Mouse (Mus musculus): ENCODE measurements around the gene Stxbp3. TPM values are rescaled to one million over a fixed set of nuclear protein-coding genes. Genes with fewer than 3 reads are reported as not detected.
"Not testable (repeated sequence)": the region's sequence is repeated elsewhere in the genome, so short reads cannot be mapped to it uniquely, and the experiment has no call there.

Gene Stxbp3
- polyA plus RNA-seq, 1 experiment from 2014 or later = 23.1 TPM

DNA sequence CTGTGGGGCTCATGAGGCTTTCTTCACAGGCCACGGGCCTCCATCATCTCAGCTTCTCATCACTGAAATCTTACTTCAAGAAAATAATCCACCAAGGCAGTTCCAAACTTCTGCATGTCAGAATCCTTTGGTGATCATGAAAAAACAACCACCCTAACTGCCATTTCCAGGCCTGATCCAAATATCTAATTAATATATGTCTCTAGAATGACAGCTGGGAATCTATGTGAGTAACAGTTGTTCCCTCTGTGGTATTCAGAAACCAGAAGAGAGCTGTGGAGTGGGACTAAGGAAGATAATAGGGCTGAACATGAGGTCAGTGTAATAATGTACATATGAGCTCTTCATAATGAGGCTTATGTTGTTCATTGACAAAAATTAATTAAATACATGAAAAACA is 12.9 kb upstream of the Stxbp3 start:
- H3K4me3 ChIP-seq = no peak overlapping the region
- H3K36me3 ChIP-seq (replicated peaks) = no peaks in the 10 kb centered on the region
- 0 out of 2 replicates have a peak, but pooled peaks cover 6% of the 10 kb centered on the region for H3K27me3 ChIP-seq (replicated peaks; ENCODE audit: low read depth, poor library complexity, severe bottlenecking)
- DNase-seq (ENCODE audit: low spot score) = no peak
- WGBS = 81% methylated on average over 1 of the region's 1 CpGs
- peaks cover 26% of the 10 kb centered on the region for H3K4me1 ChIP-seq
- no peaks in the 10 kb centered on the region for H3K9me3 ChIP-seq
- H3K27ac ChIP-seq (replicated peaks) = no peak overlapping the region

DNA sequence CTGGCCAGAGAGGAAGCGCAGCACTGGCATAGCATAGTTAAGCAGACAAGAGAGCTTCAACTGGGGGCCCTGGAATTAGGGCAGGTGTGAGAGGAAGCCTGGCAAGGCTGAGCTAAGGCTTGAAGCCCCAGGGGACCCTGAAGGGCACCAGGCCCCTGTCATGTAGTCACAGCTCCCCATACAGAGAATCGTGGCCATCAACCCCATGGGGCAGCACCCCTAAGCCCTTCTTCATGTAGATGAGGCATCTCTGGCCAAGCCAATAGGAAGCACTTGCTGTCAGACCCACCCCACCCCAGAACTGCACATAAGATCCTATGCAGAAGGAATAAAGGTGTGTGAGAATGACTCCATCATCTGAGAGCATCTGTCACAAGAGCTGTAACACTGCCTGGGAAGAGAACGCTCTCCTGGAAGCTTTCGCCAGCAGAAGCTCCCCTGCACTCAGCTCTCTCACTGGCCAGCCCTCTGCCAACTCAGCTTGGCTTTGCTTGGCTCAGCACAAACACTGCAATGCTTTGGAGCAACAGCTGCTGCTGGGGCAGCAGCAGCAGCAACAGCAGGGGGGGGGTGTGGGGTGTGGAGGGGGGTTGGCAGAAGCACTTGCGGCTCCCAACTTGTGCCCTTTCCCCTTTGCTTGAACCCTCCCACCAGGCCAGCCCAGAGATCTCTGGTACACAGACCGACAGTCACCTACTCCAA is 11.8 kb upstream of the Stxbp3 start:
- Histone ChIP-seq H3K4me3 (no peak overlapping the region), H3K9me3 (no peaks in the 10 kb centered on the region), H3K4me1 (peaks cover 19% of the 10 kb centered on the region), H3K36me3 (replicated peaks) (no peaks in the 10 kb centered on the region), H3K27ac (replicated peaks) (no peak overlapping the region), H3K27me3 (replicated peaks; ENCODE audit: low read depth, poor library complexity, severe bottlenecking) (0 out of 2 replicates have a peak, but pooled peaks cover 6% of the 10 kb centered on the region)
- no peak for DNase-seq (ENCODE audit: low spot score)
- WGBS = 58% methylated on average over 6 of the region's 6 CpGs

- Histone ChIP-seq H3K4me3 (no peak overlapping the region), H3K27me3 (replicated peaks; ENCODE audit: low read depth, poor library complexity, severe bottlenecking) (0 out of 2 replicates have a peak, but pooled peaks cover 6% of the 10 kb centered on the region), H3K27ac (replicated peaks) (no peak overlapping the region), H3K36me3 (replicated peaks) (no peaks in the 10 kb centered on the region), H3K4me1 (peaks cover 13% of the 10 kb centered on the region), H3K9me3 (no peaks in the 10 kb centered on the region)
- WGBS = 85% methylated on average over 3 of the region's 3 CpGs
- DNase-seq (ENCODE audit: low spot score) = no peak
Observed at GRCm38 (mm10) chr3:108851554-108851953, 11.2 kb upstream of the Stxbp3 start.

DNA sequence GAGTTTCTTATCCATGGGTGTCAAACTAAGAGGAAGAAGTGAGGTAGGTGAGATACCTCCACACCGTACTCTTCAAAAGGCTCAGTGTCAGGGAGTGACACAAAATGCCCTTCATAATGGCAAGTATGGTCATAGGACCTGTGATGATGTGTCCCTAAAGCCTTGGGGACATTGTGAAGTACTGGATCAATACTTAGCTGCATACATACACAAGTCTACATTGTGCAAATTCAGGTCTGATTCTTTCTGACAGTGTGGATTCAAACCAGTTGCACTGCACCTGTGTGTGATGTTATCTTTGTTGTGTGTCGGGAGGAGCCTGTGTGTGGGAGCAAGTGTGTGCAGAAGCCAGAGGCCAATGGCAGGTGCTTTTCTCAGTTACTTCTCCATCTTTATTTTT is 10.7 kb upstream of the Stxbp3 start:
- Histone ChIP-seq H3K4me1 (peaks cover 13% of the 10 kb centered on the region), H3K36me3 (replicated peaks) (no peaks in the 10 kb centered on the region), H3K4me3 (no peak overlapping the region), H3K9me3 (no peaks in the 10 kb centered on the region), H3K27me3 (replicated peaks; ENCODE audit: low read depth, poor library complexity, severe bottlenecking) (0 out of 2 replicates have a peak, but pooled peaks cover 6% of the 10 kb centered on the region), H3K27ac (replicated peaks) (no peak overlapping the region)
- 90% methylated on average over 2 of the region's 2 CpGs for WGBS
- DNase-seq (ENCODE audit: low spot score) = no peak

- H3K4me1 ChIP-seq = peaks cover 8% of the 10 kb centered on the region
- no peak for DNase-seq (ENCODE audit: low spot score)
- no peak overlapping the region for H3K4me3 ChIP-seq
- H3K27me3 ChIP-seq (replicated peaks; ENCODE audit: low read depth, poor library complexity, severe bottlenecking) = 0 out of 2 replicates have a peak, but pooled peaks cover 3% of the 10 kb centered on the region
- WGBS = 68% methylated on average over 3 of the region's 3 CpGs
- H3K36me3 ChIP-seq (replicated peaks) = no peaks in the 10 kb centered on the region
- no peak overlapping the region for H3K27ac ChIP-seq (replicated peaks)
- H3K9me3 ChIP-seq = no peaks in the 10 kb centered on the region
Observed at GRCm38 (mm10) chr3:108850506-108850905, 10.2 kb upstream of the Stxbp3 start.

- no peak for DNase-seq (ENCODE audit: low spot score)
- Histone ChIP-seq H3K27me3 (replicated peaks; ENCODE audit: low read depth, poor library complexity, severe bottlenecking) (no peaks in the 10 kb centered on the region), H3K27ac (replicated peaks) (no peak overlapping the region), H3K36me3 (replicated peaks) (no peaks in the 10 kb centered on the region), H3K9me3 (no peaks in the 10 kb centered on the region), H3K4me3 (no peak overlapping the region), H3K4me1 (no peaks in the 10 kb centered on the region)
- WGBS = 77% methylated on average over 3 of the region's 3 CpGs
Observed at GRCm38 (mm10) chr3:108846616-108847015, 6.3 kb upstream of the Stxbp3 start.

GRCm38 (mm10) chr3:108844521-108844920 is 4.2 kb upstream of the Stxbp3 start:
- Histone ChIP-seq H3K27ac (replicated peaks) (no peak overlapping the region), H3K4me3 (no peak overlapping the region), H3K36me3 (replicated peaks) (no peaks in the 10 kb centered on the region), H3K27me3 (replicated peaks; ENCODE audit: low read depth, poor library complexity, severe bottlenecking) (no peaks in the 10 kb centered on the region), H3K4me1 (peaks cover under 1% of the 10 kb centered on the region; the same call in 1 of the 2 replicates), H3K9me3 (no peaks in the 10 kb centered on the region)
- no peak for DNase-seq (ENCODE audit: low spot score)
- WGBS = 81% methylated on average over 5 of the region's 5 CpGs

- Histone ChIP-seq H3K27me3 (replicated peaks; ENCODE audit: low read depth, poor library complexity, severe bottlenecking) (no peaks in the 10 kb centered on the region), H3K9me3 (no peaks in the 10 kb centered on the region), H3K36me3 (replicated peaks) (no peaks in the 10 kb centered on the region), H3K27ac (replicated peaks) (no peak overlapping the region), H3K4me3 (no peak overlapping the region), H3K4me1 (peaks cover 5% of the 10 kb centered on the region)
- 88% methylated on average over 6 of the region's 6 CpGs for WGBS
- DNase-seq (ENCODE audit: low spot score) = no peak
Observed at GRCm38 (mm10) chr3:108844026-108844425, 3.7 kb upstream of the Stxbp3 start.

GRCm38 (mm10) chr3:108840716-108841054 is 359 bp upstream of the Stxbp3 start:
- Histone ChIP-seq H3K4me3 (peak overlapping the region; percentile 80), H3K27me3 (replicated peaks; ENCODE audit: low read depth, poor library complexity, severe bottlenecking) (no peaks in the 10 kb centered on the region), H3K27ac (replicated peaks) (no peak overlapping the region), H3K9me3 (no peaks in the 10 kb centered on the region), H3K4me1 (peaks cover 19% of the 10 kb centered on the region), H3K36me3 (replicated peaks) (peaks cover 6% of the 10 kb centered on the region)
- DNase-seq (ENCODE audit: low spot score) = no peak
- 53% methylated on average over 4 of the region's 4 CpGs for WGBS

- Histone ChIP-seq H3K27ac (replicated peaks) (peak overlapping the region; percentile 86), H3K36me3 (replicated peaks) (peaks cover 6% of the 10 kb centered on the region), H3K4me1 (peaks cover 19% of the 10 kb centered on the region), H3K27me3 (replicated peaks; ENCODE audit: low read depth, poor library complexity, severe bottlenecking) (no peaks in the 10 kb centered on the region), H3K9me3 (no peaks in the 10 kb centered on the region), H3K4me3 (peak overlapping the region; percentile 80)
- WGBS = 13% methylated on average over 8 of the region's 8 CpGs
- no peak for DNase-seq (ENCODE audit: low spot score)
Observed at GRCm38 (mm10) chr3:108839647-108839999, 703 bp downstream of the Stxbp3 start.

DNA sequence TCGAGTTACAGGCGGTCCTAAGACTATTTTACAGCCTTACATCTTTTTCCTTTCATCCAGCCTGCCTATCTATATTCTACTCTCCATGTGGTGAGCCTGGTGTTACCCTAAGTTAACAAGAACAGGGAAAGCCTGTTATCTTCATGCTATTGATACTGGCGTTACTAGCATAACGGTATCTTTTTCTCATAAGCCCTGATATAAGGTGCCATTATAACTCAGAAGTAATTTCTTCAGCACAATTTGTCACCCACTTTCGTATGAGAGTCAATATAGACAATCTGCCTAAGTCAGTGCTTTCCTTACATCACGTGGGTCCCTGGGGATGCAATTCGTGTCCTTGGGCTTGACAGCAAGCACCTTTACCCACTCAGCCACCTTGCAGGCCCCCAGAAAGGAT is 1.3 kb downstream of the Stxbp3 start:
- no peaks in the 10 kb centered on the region for H3K9me3 ChIP-seq
- 87% methylated on average over 7 of the region's 7 CpGs for WGBS
- H3K4me1 ChIP-seq = peaks cover 19% of the 10 kb centered on the region
- H3K27ac ChIP-seq (replicated peaks) = no peak overlapping the region
- H3K27me3 ChIP-seq (replicated peaks; ENCODE audit: low read depth, poor library complexity, severe bottlenecking) = no peaks in the 10 kb centered on the region
- no peak for DNase-seq (ENCODE audit: low spot score)
- H3K4me3 ChIP-seq = peak overlapping the region; percentile 80; the same call in 1 of the 2 replicates
- H3K36me3 ChIP-seq (replicated peaks) = peaks cover 10% of the 10 kb centered on the region

DNA sequence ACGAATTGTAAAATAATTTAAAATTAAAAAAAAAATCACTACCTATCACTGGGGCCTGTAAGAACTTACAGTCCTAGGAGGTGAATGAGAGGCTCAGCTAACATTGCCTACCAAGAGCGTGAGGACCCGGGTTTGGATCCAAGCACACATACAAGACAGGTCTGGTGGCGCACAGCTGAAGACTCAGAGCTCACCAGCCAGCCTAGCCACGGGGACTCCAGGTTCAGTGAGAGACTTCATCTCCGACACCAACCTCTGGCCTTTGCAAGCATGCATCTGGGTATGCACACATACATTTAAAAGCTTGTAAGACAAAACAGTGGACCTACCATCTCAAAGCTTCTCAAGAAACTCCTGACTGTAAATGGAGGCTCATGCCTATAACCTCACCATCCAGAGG is 3.4 kb downstream of the Stxbp3 start:
- no peak overlapping the region for H3K4me3 ChIP-seq
- H3K36me3 ChIP-seq (replicated peaks) = peaks cover 20% of the 10 kb centered on the region
- H3K9me3 ChIP-seq = no peaks in the 10 kb centered on the region
- DNase-seq (ENCODE audit: low spot score) = no peak
- no peaks in the 10 kb centered on the region for H3K27me3 ChIP-seq (replicated peaks; ENCODE audit: low read depth, poor library complexity, severe bottlenecking)
- peaks cover 19% of the 10 kb centered on the region for H3K4me1 ChIP-seq
- WGBS = 94% methylated on average over 6 of the region's 6 CpGs
- H3K27ac ChIP-seq (replicated peaks) = no peak overlapping the region

DNA sequence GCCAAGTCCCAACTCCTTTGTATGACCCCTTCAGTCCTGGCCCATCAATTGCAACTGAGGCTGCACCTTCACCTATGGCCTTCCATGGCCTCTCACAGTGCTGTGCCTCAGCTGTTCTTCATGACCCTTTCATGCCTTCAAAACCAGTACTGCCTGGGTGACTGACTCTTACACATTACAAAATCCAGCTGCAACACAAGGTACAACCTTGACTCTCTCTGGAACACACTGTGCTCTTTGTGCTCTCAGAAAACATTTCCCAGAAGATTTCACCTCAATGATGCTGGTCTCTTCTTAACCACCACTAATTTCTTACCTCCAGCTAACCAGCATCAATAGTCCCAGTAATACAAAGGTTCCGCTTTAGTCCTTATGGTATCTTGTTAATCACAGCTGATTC is 6.6 kb downstream of the Stxbp3 start:
- WGBS = 94% methylated on average over 1 of the region's 1 CpGs
- not testable (repeated sequence) for H3K27me3 ChIP-seq (replicated peaks; ENCODE audit: low read depth, poor library complexity, severe bottlenecking); H3K27ac ChIP-seq (replicated peaks); H3K4me3 ChIP-seq; H3K9me3 ChIP-seq; DNase-seq (ENCODE audit: low spot score)
- Histone ChIP-seq H3K36me3 (replicated peaks) (peaks cover 24% of the 10 kb centered on the region), H3K4me1 (peaks cover 11% of the 10 kb centered on the region)
